Mouse (Mus musculus) C2C12 (cell line): ENCODE results near the gene Fam120b. TPM values are rescaled to one million over a fixed set of nuclear protein-coding genes. Genes with fewer than 3 reads are reported as not detected.
A peak's percentile ranks its signal among the peaks of the same experiment; 100 is the strongest.

Experiments used
- H3K27me3 ChIP-seq: one replicate; pipeline ENCODE4 v1.6.1; 2011; ENCODE audit not compliant: control insufficient read depth, insufficient read depth, insufficient read length
- H3K36me3 ChIP-seq: one replicate; pipeline ENCODE4 v1.6.1; 2011; ENCODE audit not compliant: control insufficient read depth, insufficient read depth
- H3K4me3 ChIP-seq: one replicate; pipeline ENCODE4 v1.5.1; 2011; ENCODE audit warnings: mild to moderate bottlenecking, control low read depth; ENCODE audit not compliant: poor library complexity, insufficient read depth, severe bottlenecking
- H3K79me2 ChIP-seq: one replicate; pipeline ENCODE4 v1.6.1; 2011; ENCODE audit not compliant: control insufficient read depth, insufficient read depth
- H3K79me3 ChIP-seq: one replicate; pipeline ENCODE4 v1.6.1; 2011; ENCODE audit warnings: low read depth, control low read depth
- H3ac ChIP-seq: one replicate; pipeline ENCODE3; 2011; ENCODE audit warnings: low read depth; ENCODE audit not compliant: control insufficient read depth, insufficient read length
- CEBPB ChIP-seq: IDR thresholded peaks from one replicate; pipeline ENCODE4 v1.6.1; 2011; ENCODE audit warnings: low read depth, mild to moderate bottlenecking, control low read depth, moderate library complexity
- CTCF ChIP-seq: IDR thresholded peaks from one replicate; pipeline ENCODE4 v1.5.1; 2011; ENCODE audit not compliant: control insufficient read depth, insufficient read depth, insufficient read length
- FOSL1 ChIP-seq: IDR thresholded peaks from one replicate; pipeline ENCODE4 v1.8.0; 2011; ENCODE audit warnings: mild to moderate bottlenecking, low read length; ENCODE audit not compliant: poor library complexity, insufficient read depth, severe bottlenecking
- MAX ChIP-seq: IDR thresholded peaks from one replicate; pipeline ENCODE4 v1.6.1; 2011; ENCODE audit warnings: mild to moderate bottlenecking, control low read depth
- MYOD1 ChIP-seq: IDR thresholded peaks from one replicate; pipeline ENCODE4 v1.6.1; 2011; ENCODE audit warnings: low read depth; ENCODE audit not compliant: control insufficient read depth, insufficient read length
- MYOG ChIP-seq: IDR thresholded peaks from one replicate; pipeline ENCODE4 v1.6.1; 2011; ENCODE audit not compliant: control insufficient read depth, insufficient read length; ENCODE audit errors: extremely low read depth
- USF1 ChIP-seq: IDR thresholded peaks from one replicate; pipeline ENCODE4 v1.6.1; 2011; ENCODE audit warnings: low read depth, mild to moderate bottlenecking, control low read depth, moderate library complexity
- long read RNA-seq, 2 experiments: library from polyadenylated mRNA; unstranded; transcript quantifications; one replicate each; pipeline ENCODE4 v2.0.0; 2019 to 2020
- polyA plus RNA-seq: library from polyadenylated mRNA; unstranded; fragments of >200 nt; fragmentation: generic; extraction: Trizol; gene quantifications from one replicate; pipeline ENCODE4 v1.2.1, GENCODE M21; 2012; ENCODE audit warnings: missing spikeins

The Fam120b gene
- 7.4 TPM for polyA plus RNA-seq
- long read RNA-seq, experiment 1, full-length matches to known transcripts: 9 of 20 reads
- long read RNA-seq, experiment 1, partial matches to known transcripts: 9 of 20 reads
- long read RNA-seq, experiment 1, other reads (novel, unspliced or antisense): 2 of 20 reads
- long read RNA-seq, experiment 2, full-length matches to known transcripts: 65 of 179 reads
- long read RNA-seq, experiment 2, partial matches to known transcripts: 75 of 179 reads
- long read RNA-seq, experiment 2, other reads (novel, unspliced or antisense): 39 of 179 reads

DNA sequence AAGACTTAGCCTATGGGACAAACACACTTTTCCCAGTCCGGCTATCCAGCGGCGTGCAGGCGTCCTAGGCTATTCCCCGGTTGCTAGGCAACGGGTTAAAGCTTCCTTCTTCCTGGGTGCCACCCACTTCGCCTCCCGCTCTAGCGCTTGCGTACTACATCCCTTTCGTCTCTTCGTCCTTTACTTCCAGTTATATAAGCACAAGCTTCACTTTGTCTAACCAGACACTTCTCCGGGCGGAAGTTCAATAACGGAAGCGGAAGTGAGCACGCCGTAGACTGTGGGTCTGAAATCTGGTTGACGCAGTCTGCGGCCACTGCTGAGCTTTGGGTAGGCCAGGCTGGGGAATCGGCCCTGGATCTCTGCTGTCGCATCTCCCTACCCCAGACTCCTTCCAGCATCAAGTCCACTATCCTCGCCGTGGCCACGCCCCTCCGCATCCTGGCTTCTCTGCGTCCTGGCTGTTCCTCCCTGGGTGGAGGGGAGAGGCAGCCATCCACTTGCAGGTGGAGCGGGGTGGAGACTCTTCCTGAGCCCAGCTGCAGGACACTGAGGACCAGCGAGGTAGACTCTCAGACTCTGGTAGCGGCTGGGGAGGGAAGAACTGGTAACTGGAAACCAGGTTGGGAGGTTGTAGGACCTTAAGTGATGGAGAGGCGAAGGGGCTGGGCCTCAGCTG lies at the start of gene Fam120b:
Fam120b (plus strand) TSS at position 206 of the 679 bp plus-strand sequence.
- peak within 1 kb of the TSS; percentile 78 for H3K4me3 ChIP-seq
- H3K27me3 ChIP-seq: no peaks in the 10 kb centered on the region
- peaks cover 28% of the 10 kb centered on the region for H3K79me3 ChIP-seq
- H3ac ChIP-seq: peak within 1 kb of the TSS; percentile 83
- peaks cover 6% of the 10 kb centered on the region for H3K36me3 ChIP-seq
- TF ChIP-seq USF1 (no peak), MYOG (no peak)
- peaks cover 49% of the 10 kb centered on the region for H3K79me2 ChIP-seq

DNA sequence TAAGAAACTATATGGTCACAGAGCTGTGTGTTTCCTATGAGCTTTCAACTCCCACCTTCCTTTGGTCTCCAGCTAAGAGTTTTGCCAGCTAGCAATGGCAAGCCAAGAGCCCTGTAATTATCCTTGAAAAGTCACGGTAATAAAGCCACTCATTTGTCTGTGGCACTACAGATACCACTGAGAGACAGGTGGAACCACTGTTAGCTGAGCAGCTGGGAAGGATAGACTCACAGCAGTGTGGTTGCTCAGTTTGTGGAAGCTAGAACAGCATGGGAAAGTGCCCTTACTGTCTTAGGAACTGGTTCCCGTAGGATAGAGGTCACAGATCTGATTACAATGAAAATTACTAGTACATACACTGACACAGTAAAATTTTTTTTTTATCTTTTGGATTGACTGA lies 45.9 kb upstream of the Fam120b start:
- no peak overlapping the region for H3K4me3 ChIP-seq
- H3K27me3 ChIP-seq: no peaks in the 10 kb centered on the region
- H3K36me3 ChIP-seq: no peaks in the 10 kb centered on the region
- no peak overlapping the region for H3ac ChIP-seq
- TF ChIP-seq USF1 (no peak), CTCF (no peak), MAX (no peak), MYOG (no peak), MYOD1 (no peak), CEBPB (no peak), FOSL1 (no peak)
- no peaks in the 10 kb centered on the region for H3K79me2 ChIP-seq
- H3K79me3 ChIP-seq: no peaks in the 10 kb centered on the region

DNA sequence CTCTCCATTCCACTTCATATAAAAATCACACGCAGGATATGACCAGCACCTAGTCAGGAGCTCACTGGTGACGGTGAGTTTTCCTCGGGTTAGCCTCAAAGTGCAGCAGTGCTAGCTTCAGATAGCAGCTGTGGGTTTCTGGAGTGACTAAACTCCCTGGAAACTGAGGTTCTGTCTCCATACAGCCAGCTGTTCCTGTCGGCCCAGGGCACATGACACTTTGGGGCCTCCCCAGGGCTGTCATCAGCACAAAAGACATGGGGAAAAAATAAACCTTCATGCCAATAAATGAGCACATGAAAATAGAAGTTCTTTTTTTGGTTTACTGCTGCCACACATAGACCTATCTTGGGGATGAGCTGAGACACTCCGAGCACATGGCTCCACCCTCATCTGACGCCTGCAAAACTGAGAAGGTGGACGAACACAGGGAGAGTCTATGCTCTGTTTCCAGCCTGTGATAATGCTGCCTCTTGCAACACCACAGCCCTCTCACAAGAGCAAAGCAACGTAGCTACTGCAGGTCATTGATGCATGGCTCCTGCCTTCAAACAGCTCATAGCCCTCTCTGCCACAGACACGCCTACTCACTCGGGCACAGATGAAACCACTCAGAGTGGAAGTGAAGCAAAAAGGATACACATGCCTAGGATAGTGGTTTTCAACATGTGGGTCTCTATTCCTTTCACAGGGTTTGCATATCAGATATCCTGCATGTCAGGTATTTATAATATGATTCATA lies 43.0 kb upstream of the Fam120b start:
- H3ac ChIP-seq: no peak overlapping the region
- H3K4me3 ChIP-seq: no peak overlapping the region
- H3K79me2 ChIP-seq: no peaks in the 10 kb centered on the region
- H3K79me3 ChIP-seq: no peaks in the 10 kb centered on the region
- TF ChIP-seq MYOG (no peak), MYOD1 (no peak), MAX (no peak), USF1 (no peak), CEBPB (no peak), CTCF (no peak), FOSL1 (no peak)
- no peaks in the 10 kb centered on the region for H3K36me3 ChIP-seq
- H3K27me3 ChIP-seq: no peaks in the 10 kb centered on the region

DNA sequence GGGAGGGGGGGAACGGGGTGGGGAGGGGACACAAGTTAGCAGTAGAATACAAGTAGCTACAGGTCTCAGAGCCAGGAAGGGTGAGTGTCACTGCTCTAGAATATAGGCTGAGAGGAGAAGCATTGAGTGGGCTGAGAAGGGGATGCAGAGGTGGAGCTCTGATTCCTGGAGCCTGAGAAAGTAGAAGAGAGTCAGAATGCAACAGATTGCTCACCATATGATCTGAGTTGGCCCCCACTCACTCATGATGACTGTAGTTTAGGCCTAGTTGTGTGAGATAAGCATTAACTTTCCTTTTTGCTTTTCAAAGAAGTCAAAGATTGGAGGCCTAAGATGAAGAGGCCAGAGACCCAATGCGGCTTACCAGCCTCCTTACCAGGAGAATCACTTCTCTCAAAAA lies 42.0 kb upstream of the Fam120b start:
- Histone ChIP-seq H3K36me3 (no peaks in the 10 kb centered on the region), H3K4me3 (no peak overlapping the region), H3K27me3 (no peaks in the 10 kb centered on the region), H3ac (no peak overlapping the region), H3K79me3 (no peaks in the 10 kb centered on the region), H3K79me2 (no peaks in the 10 kb centered on the region)
- TF ChIP-seq MYOG (no peak), MYOD1 (no peak), USF1 (no peak), CTCF (no peak), CEBPB (no peak), MAX (no peak), FOSL1 (no peak)

DNA sequence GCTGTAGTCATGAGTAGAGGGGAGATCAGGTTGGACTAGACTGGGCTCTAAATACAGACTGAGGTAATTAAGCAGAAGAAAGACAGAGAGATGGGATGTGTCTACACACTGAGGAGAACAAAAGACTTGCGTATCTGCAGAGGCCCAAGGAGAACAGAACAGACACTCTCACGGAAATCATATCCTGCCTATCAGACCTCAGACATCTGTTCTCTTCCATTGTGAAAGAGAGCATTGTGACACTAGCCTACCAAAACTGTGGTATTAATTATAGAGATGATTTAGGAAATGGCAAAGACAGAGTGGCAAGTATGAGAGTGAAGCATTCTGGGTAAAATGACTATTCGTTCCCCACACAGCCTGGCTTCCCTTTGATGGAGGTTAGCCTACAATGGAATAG lies 40.9 kb upstream of the Fam120b start:
- no peak overlapping the region for H3K4me3 ChIP-seq
- H3K36me3 ChIP-seq: no peaks in the 10 kb centered on the region
- no peak overlapping the region for H3ac ChIP-seq
- no peaks in the 10 kb centered on the region for H3K27me3 ChIP-seq
- TF ChIP-seq CEBPB (no peak), MAX (no peak), FOSL1 (no peak), CTCF (no peak)
- H3K79me2 ChIP-seq: no peaks in the 10 kb centered on the region
- no peaks in the 10 kb centered on the region for H3K79me3 ChIP-seq

DNA sequence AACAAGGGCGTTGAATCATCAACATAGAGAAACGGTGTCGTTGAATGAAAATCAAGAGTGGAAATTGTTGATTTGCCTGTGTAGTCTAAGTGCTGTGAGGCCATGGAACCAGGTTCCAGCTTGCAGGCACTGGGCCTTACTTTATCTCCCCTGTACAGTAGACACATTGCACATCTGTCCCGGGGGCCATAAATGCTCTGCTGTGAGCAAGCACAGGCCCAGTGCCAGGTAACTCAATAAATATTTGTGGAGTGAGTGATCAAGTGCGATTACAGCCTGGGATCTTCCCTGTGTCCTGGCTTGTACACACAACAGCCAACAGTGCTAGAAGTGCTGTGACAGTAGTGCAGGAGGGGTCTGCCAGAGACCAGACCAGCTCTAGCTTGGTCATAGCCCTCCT lies 39.5 kb upstream of the Fam120b start:
- TF ChIP-seq USF1: no peak
- TF ChIP-seq MYOD1: peak; percentile 1

More for the DNA sequence above, 39.5 kb upstream of the Fam120b start:
- Histone ChIP-seq H3K36me3 (no peaks in the 10 kb centered on the region), H3K79me2 (no peaks in the 10 kb centered on the region), H3K4me3 (no peak overlapping the region), H3ac (no peak overlapping the region), H3K79me3 (no peaks in the 10 kb centered on the region), H3K27me3 (no peaks in the 10 kb centered on the region)
